Mouse (Mus musculus): ENCODE data around the gene Abcc3. TPM values are rescaled to one million over a fixed set of nuclear protein-coding genes. Genes with fewer than 3 reads are reported as not detected.
"Not testable (repeated sequence)": the region's sequence is repeated elsewhere in the genome, so short reads cannot be mapped to it uniquely, and the experiment has no call there.

The Abcc3 gene
- polyA plus RNA-seq, 1 experiment from 2014 or later, result 0.48 TPM

GRCm38 (mm10) chr11:94419004-94419727, 26.4 kb upstream of the Abcc3 start:
- Histone ChIP-seq H3K36me3 (peaks cover 60% of the 10 kb centered on the region), H3K27ac (peak overlapping the region; percentile 1; the same call in 1 of the 2 replicates), H3K4me3 (no peak overlapping the region), H3K9me3 (no peaks in the 10 kb centered on the region), H3K27me3 (ENCODE audit: insufficient read depth, poor library complexity, severe bottlenecking) (peaks cover 35% of the 10 kb centered on the region), H3K4me1 (replicated peaks) (peaks cover 62% of the 10 kb centered on the region)
- no peak for DNase-seq (ENCODE audit: low spot score)
- whole genome bisulfite sequencing, result 74% methylated on average over 10 of the region's 10 CpGs

GRCm38 (mm10) chr11:94414042-94414441, 21.2 kb upstream of the Abcc3 start:
- H3K4me1 ChIP-seq (replicated peaks), result peaks cover 63% of the 10 kb centered on the region
- 65% methylated on average over 4 of the region's 4 CpGs for WGBS
- 0 out of 2 replicates have a peak overlapping the region, but pooled peaks have one; percentile 20 for H3K4me3 ChIP-seq
- peaks cover 35% of the 10 kb centered on the region for H3K27me3 ChIP-seq (ENCODE audit: insufficient read depth, poor library complexity, severe bottlenecking)
- H3K36me3 ChIP-seq, result peaks cover 72% of the 10 kb centered on the region
- H3K27ac ChIP-seq, result peak overlapping the region; percentile 80
- no peaks in the 10 kb centered on the region for H3K9me3 ChIP-seq
- no peak for DNase-seq (ENCODE audit: low spot score)

GRCm38 (mm10) chr11:94413516-94413915, 20.7 kb upstream of the Abcc3 start:
- DNase-seq (ENCODE audit: low spot score), result no peak
- WGBS, result 27% methylated on average over 8 of the region's 8 CpGs
- H3K36me3 ChIP-seq, result peaks cover 70% of the 10 kb centered on the region
- H3K4me1 ChIP-seq (replicated peaks), result peaks cover 64% of the 10 kb centered on the region
- H3K27me3 ChIP-seq (ENCODE audit: insufficient read depth, poor library complexity, severe bottlenecking), result peaks cover 38% of the 10 kb centered on the region
- peak overlapping the region; percentile 20; the same call in 1 of the 2 replicates for H3K4me3 ChIP-seq
- H3K9me3 ChIP-seq, result no peaks in the 10 kb centered on the region
- peak overlapping the region; percentile 80 for H3K27ac ChIP-seq

- peaks cover 66% of the 10 kb centered on the region for H3K36me3 ChIP-seq
- peaks cover 66% of the 10 kb centered on the region for H3K4me1 ChIP-seq (replicated peaks)
- H3K27me3 ChIP-seq (ENCODE audit: insufficient read depth, poor library complexity, severe bottlenecking), result peaks cover 38% of the 10 kb centered on the region
- peak overlapping the region; percentile 80 for H3K27ac ChIP-seq
- peak; percentile 27 for DNase-seq (ENCODE audit: low spot score)
- no peaks in the 10 kb centered on the region for H3K9me3 ChIP-seq
- H3K4me3 ChIP-seq, result peak overlapping the region; percentile 20; the same call in 1 of the 2 replicates
- WGBS, result 26% methylated on average over 10 of the region's 10 CpGs
Observed at GRCm38 (mm10) chr11:94412998-94413469, 20.2 kb upstream of the Abcc3 start.

GRCm38 (mm10) chr11:94412562-94412961, 19.8 kb upstream of the Abcc3 start:
- Histone ChIP-seq H3K27me3 (ENCODE audit: insufficient read depth, poor library complexity, severe bottlenecking) (peaks cover 35% of the 10 kb centered on the region), H3K4me3 (no peak overlapping the region), H3K9me3 (no peaks in the 10 kb centered on the region), H3K36me3 (peaks cover 61% of the 10 kb centered on the region), H3K4me1 (replicated peaks) (peaks cover 70% of the 10 kb centered on the region), H3K27ac (peak overlapping the region; percentile 80)
- DNase-seq (ENCODE audit: low spot score), result no peak
- 71% methylated on average over 2 of the region's 2 CpGs for WGBS

GRCm38 (mm10) chr11:94407803-94408321, 15.1 kb upstream of the Abcc3 start:
- Histone ChIP-seq H3K27me3 (ENCODE audit: insufficient read depth, poor library complexity, severe bottlenecking) (peaks cover 31% of the 10 kb centered on the region), H3K4me1 (replicated peaks) (peaks cover 74% of the 10 kb centered on the region), H3K9me3 (no peaks in the 10 kb centered on the region), H3K4me3 (no peak overlapping the region), H3K27ac (peak overlapping the region; percentile 81), H3K36me3 (peaks cover 32% of the 10 kb centered on the region)
- 42% methylated on average over 11 of the region's 11 CpGs for WGBS
- peak; percentile 59 for DNase-seq (ENCODE audit: low spot score)

GRCm38 (mm10) chr11:94405348-94405747, 12.6 kb upstream of the Abcc3 start:
- Histone ChIP-seq H3K27me3 (ENCODE audit: insufficient read depth, poor library complexity, severe bottlenecking) (peaks cover 31% of the 10 kb centered on the region), H3K4me3 (no peak overlapping the region), H3K36me3 (peaks cover 17% of the 10 kb centered on the region), H3K9me3 (no peaks in the 10 kb centered on the region), H3K4me1 (replicated peaks) (peaks cover 56% of the 10 kb centered on the region), H3K27ac (0 out of 2 replicates have a peak overlapping the region, but pooled peaks have one; percentile 29)
- 62% methylated on average over 6 of the region's 6 CpGs for WGBS
- no peak for DNase-seq (ENCODE audit: low spot score)

- peaks cover 11% of the 10 kb centered on the region for H3K36me3 ChIP-seq
- H3K9me3 ChIP-seq, result no peaks in the 10 kb centered on the region
- H3K27me3 ChIP-seq (ENCODE audit: insufficient read depth, poor library complexity, severe bottlenecking), result peaks cover 31% of the 10 kb centered on the region
- H3K27ac ChIP-seq, result no peak overlapping the region
- peak; percentile 73 for DNase-seq (ENCODE audit: low spot score)
- peaks cover 54% of the 10 kb centered on the region for H3K4me1 ChIP-seq (replicated peaks)
- WGBS, result 26% methylated on average over 11 of the region's 11 CpGs
- no peak overlapping the region for H3K4me3 ChIP-seq
Observed at GRCm38 (mm10) chr11:94404641-94405260, 12.0 kb upstream of the Abcc3 start.

GRCm38 (mm10) chr11:94404178-94404577, 11.4 kb upstream of the Abcc3 start:
- WGBS, result 67% methylated on average over 5 of the region's 5 CpGs
- H3K9me3 ChIP-seq, result no peaks in the 10 kb centered on the region
- H3K4me1 ChIP-seq (replicated peaks), result peaks cover 48% of the 10 kb centered on the region
- peaks cover 5% of the 10 kb centered on the region for H3K36me3 ChIP-seq
- H3K27ac ChIP-seq, result no peak overlapping the region
- no peak overlapping the region for H3K4me3 ChIP-seq
- no peak for DNase-seq (ENCODE audit: low spot score)
- peaks cover 27% of the 10 kb centered on the region for H3K27me3 ChIP-seq (ENCODE audit: insufficient read depth, poor library complexity, severe bottlenecking)

GRCm38 (mm10) chr11:94403757-94404156, 11.0 kb upstream of the Abcc3 start:
- Histone ChIP-seq H3K9me3 (no peaks in the 10 kb centered on the region), H3K36me3 (peaks cover under 1% of the 10 kb centered on the region), H3K4me1 (replicated peaks) (peaks cover 44% of the 10 kb centered on the region), H3K27me3 (ENCODE audit: insufficient read depth, poor library complexity, severe bottlenecking) (peaks cover 23% of the 10 kb centered on the region), H3K27ac (no peak overlapping the region), H3K4me3 (no peak overlapping the region)
- no peak for DNase-seq (ENCODE audit: low spot score)
- WGBS, result 85% methylated on average over 10 of the region's 10 CpGs

- no peak overlapping the region for H3K27ac ChIP-seq
- peaks cover 22% of the 10 kb centered on the region for H3K27me3 ChIP-seq (ENCODE audit: insufficient read depth, poor library complexity, severe bottlenecking)
- no peak for DNase-seq (ENCODE audit: low spot score)
- no peak overlapping the region for H3K4me3 ChIP-seq
- no peaks in the 10 kb centered on the region for H3K9me3 ChIP-seq
- H3K36me3 ChIP-seq, result no peaks in the 10 kb centered on the region
- WGBS, result 82% methylated on average over 5 of the region's 5 CpGs
- H3K4me1 ChIP-seq (replicated peaks), result peaks cover 37% of the 10 kb centered on the region
Observed at GRCm38 (mm10) chr11:94402731-94403130, 9.9 kb upstream of the Abcc3 start.

- not testable (repeated sequence) for H3K27ac ChIP-seq; H3K9me3 ChIP-seq; DNase-seq (ENCODE audit: low spot score); H3K36me3 ChIP-seq; H3K4me3 ChIP-seq
- Histone ChIP-seq H3K4me1 (replicated peaks) (peaks cover 30% of the 10 kb centered on the region), H3K27me3 (ENCODE audit: insufficient read depth, poor library complexity, severe bottlenecking) (peaks cover 22% of the 10 kb centered on the region)
- 85% methylated on average over 4 of the region's 4 CpGs for WGBS
Observed at GRCm38 (mm10) chr11:94402029-94402428, 9.2 kb upstream of the Abcc3 start.

GRCm38 (mm10) chr11:94400996-94401395, 8.2 kb upstream of the Abcc3 start:
- Histone ChIP-seq H3K4me3 (no peak overlapping the region), H3K9me3 (no peaks in the 10 kb centered on the region), H3K27ac (no peak overlapping the region), H3K27me3 (ENCODE audit: insufficient read depth, poor library complexity, severe bottlenecking) (peaks cover 13% of the 10 kb centered on the region), H3K36me3 (no peaks in the 10 kb centered on the region), H3K4me1 (replicated peaks) (peaks cover 21% of the 10 kb centered on the region)
- DNase-seq (ENCODE audit: low spot score), result no peak
- WGBS, result 77% methylated on average over 6 of the region's 6 CpGs
